Mouse (Mus musculus) midbrain, embryonic 10.5 days (tissue): ENCODE results near the gene Zfp207. TPM values are rescaled to one million over a fixed set of nuclear protein-coding genes. Genes with fewer than 3 reads are reported as not detected.
"Not testable (repeated sequence)": the region's sequence is repeated elsewhere in the genome, so short reads cannot be mapped to it uniquely, and the experiment has no call there.

Experiments used
- DNase-seq: peaks from one replicate; pipeline ENCODE4 v3.0.0-alpha.2; 2017; ENCODE audit warnings: low spot score
- H3K27ac ChIP-seq: fragments of 300-500 bp; sonication (generic); replicated peaks from 2 replicates; pipeline ENCODE4 v1.5.1; 2016; ENCODE audit warnings: mild to moderate bottlenecking
- H3K27me3 ChIP-seq: fragments of 300-500 bp; sonication (generic); 2 replicates; pipeline ENCODE4 v1.6.1; 2016; ENCODE audit warnings: low read depth, mild to moderate bottlenecking; ENCODE audit not compliant: poor library complexity, severe bottlenecking
- H3K36me3 ChIP-seq: fragments of 300-500 bp; sonication (generic); 2 replicates; pipeline ENCODE4 v1.6.1; 2016; ENCODE audit warnings: mild to moderate bottlenecking, moderate library complexity
- H3K4me1 ChIP-seq: fragments of 300-500 bp; sonication (generic); 2 replicates; pipeline ENCODE4 v1.6.1; 2016
- H3K4me3 ChIP-seq: fragments of 300-500 bp; sonication (generic); 2 replicates; pipeline ENCODE4 v1.5.1; 2016; ENCODE audit warnings: mild to moderate bottlenecking, moderate library complexity
- H3K9me3 ChIP-seq: fragments of 300-500 bp; sonication (generic); replicated peaks from 2 replicates; pipeline ENCODE4 v1.6.1; 2016; ENCODE audit warnings: mild to moderate bottlenecking
- WGBS: fragments of 180-500 bp; shearing (Covaris S2); methylation state at CpG from one replicate; pipeline ENCODE4 v1.1.7; 2016; 5-methylcytosine and 5-hydroxymethylcytosine counted together
- polyA plus RNA-seq: library from polyadenylated mRNA; unstranded; fragments of >200 nt; fragmentation: Nextera tagmentation; extraction: Ambion mirVana; gene quantifications from 2 replicates; pipeline ENCODE4 v1.2.1, GENCODE M21; 2016

Zfp207 gene
- polyA plus RNA-seq: 304 and 308 TPM in 2 replicates

GRCm38 (mm10) chr11:80383019-80383625, at the start of gene Zfp207:
Zfp207 (plus strand) TSS chr11:80383279.
- Histone ChIP-seq H3K27me3 (no peaks in the 10 kb centered on the region), H3K4me3 (peak within 1 kb of the TSS; percentile 97), H3K9me3 (no peaks in the 10 kb centered on the region), H3K27ac (peak within 1 kb of the TSS; percentile 99), H3K36me3 (peaks cover 37% of the 10 kb centered on the region), H3K4me1 (peaks cover 38% of the 10 kb centered on the region)
- WGBS: under 1% methylated on average over 33 of the region's 33 CpGs
- DNase-seq: peak; percentile 98

GRCm38 (mm10) chr11:80335609-80336350, 47.3 kb upstream of the Zfp207 start:
- Histone ChIP-seq H3K9me3 (no peaks in the 10 kb centered on the region), H3K27me3 (0 out of 2 replicates have a peak, but pooled peaks cover 7% of the 10 kb centered on the region), H3K27ac (peak overlapping the region; percentile 86), H3K4me3 (peak overlapping the region; percentile 32), H3K4me1 (peaks cover 53% of the 10 kb centered on the region), H3K36me3 (peaks cover 19% of the 10 kb centered on the region)
- peak; percentile 84 for DNase-seq
- under 1% methylated on average over 7 of the region's 7 CpGs for WGBS

GRCm38 (mm10) chr11:80336351-80336730, 46.7 kb upstream of the Zfp207 start:
- peaks cover 53% of the 10 kb centered on the region for H3K4me1 ChIP-seq
- H3K36me3 ChIP-seq: peaks cover 16% of the 10 kb centered on the region
- H3K27me3 ChIP-seq: 0 out of 2 replicates have a peak, but pooled peaks cover 7% of the 10 kb centered on the region
- H3K27ac ChIP-seq: peak overlapping the region; percentile 86
- 11% methylated on average over 6 of the region's 6 CpGs for WGBS
- H3K9me3 ChIP-seq: no peaks in the 10 kb centered on the region
- no peak for DNase-seq
- H3K4me3 ChIP-seq: no peak overlapping the region

DNA sequence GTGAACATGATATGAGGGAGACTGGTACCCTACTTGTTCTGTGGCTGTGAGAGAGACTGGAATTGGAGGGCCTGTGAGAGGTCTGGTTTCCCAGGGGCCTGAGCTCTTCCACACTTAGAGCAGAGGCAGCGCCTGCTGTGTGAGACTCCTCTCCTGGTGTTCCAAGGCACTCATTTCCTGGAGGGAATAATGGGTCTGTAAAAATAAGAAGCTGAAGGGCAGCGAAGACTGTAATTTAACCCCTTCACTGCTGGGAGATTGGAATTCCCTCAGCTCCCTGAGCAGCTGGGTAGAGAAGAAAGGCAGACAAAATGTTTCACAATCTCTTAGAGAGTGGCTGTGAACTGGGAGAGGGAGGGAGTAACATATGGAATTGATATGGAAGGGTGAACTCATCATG, 40.6 kb upstream of the Zfp207 start:
- H3K27me3 ChIP-seq: 0 out of 2 replicates have a peak, but pooled peaks cover 1% of the 10 kb centered on the region
- H3K4me3 ChIP-seq: no peak overlapping the region
- peaks cover 4% of the 10 kb centered on the region for H3K36me3 ChIP-seq
- WGBS: 26% methylated on average over 2 of the region's 2 CpGs
- no peaks in the 10 kb centered on the region for H3K9me3 ChIP-seq
- no peak for DNase-seq
- no peak overlapping the region for H3K27ac ChIP-seq
- H3K4me1 ChIP-seq: peaks cover 22% of the 10 kb centered on the region

GRCm38 (mm10) chr11:80351832-80352430, 31.1 kb upstream of the Zfp207 start:
- Histone ChIP-seq H3K27ac (no peak overlapping the region), H3K4me3 (no peak overlapping the region), H3K4me1 (no peaks in the 10 kb centered on the region), H3K36me3 (no peaks in the 10 kb centered on the region), H3K9me3 (no peaks in the 10 kb centered on the region), H3K27me3 (no peaks in the 10 kb centered on the region)
- WGBS: 76% methylated on average over 5 of the region's 5 CpGs
- DNase-seq: peak; percentile 80

DNA sequence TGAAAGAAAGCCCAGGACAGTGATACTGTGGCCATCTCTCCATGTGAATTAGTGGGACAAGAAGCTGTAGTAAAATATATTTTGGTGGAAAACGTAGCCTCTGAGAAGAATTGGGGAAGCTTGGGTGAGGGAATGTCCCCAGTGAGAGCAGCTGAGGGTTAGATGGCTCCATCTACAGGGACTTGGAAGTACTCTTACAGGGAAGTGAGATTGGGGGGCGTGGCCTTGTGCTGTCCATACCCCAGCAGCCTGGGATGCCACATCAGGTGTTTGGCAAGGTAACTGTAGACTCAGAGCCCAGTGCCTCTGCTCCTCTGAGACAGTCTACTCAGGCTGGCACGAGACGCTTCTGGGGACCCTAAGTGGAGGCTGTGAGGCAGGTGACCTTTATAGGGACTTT, 28.2 kb upstream of the Zfp207 start:
- H3K27me3 ChIP-seq: no peaks in the 10 kb centered on the region
- H3K4me1 ChIP-seq: no peaks in the 10 kb centered on the region
- DNase-seq: no peak
- H3K36me3 ChIP-seq: peaks cover 16% of the 10 kb centered on the region
- H3K27ac ChIP-seq: no peak overlapping the region
- WGBS: 40% methylated on average over 4 of the region's 4 CpGs
- H3K4me3 ChIP-seq: no peak overlapping the region
- H3K9me3 ChIP-seq: no peaks in the 10 kb centered on the region

- no peaks in the 10 kb centered on the region for H3K27me3 ChIP-seq
- 92% methylated on average over 1 of the region's 1 CpGs for WGBS
- H3K4me3 ChIP-seq: no peak overlapping the region
- H3K9me3 ChIP-seq: no peaks in the 10 kb centered on the region
- no peak overlapping the region for H3K27ac ChIP-seq
- no peak for DNase-seq
- H3K4me1 ChIP-seq: no peaks in the 10 kb centered on the region
- peaks cover 94% of the 10 kb centered on the region for H3K36me3 ChIP-seq
Measured at GRCm38 (mm10) chr11:80368949-80369348, 14.1 kb upstream of the Zfp207 start.

DNA sequence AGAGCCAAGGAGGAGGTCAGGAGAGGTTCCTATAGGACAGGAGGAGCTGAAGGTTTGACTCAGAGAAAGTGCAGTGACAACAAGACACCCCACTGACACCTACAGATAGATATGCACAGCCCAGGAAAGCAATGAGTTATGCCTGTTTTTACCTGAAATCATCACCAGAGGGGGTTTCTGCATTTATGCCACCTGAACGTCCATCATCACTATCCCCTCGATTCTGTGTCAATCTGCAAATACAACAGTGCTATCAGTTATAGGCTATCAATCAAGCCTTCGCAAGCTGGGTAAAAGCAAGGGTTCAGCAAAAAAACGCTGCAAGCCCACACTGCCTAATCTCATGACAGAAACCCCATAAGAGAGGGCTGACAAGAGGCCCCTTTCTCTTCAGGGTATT, 6.4 kb upstream of the Zfp207 start:
- H3K4me3 ChIP-seq: peak overlapping the region; percentile 89; the same call in 1 of the 2 replicates

DNA sequence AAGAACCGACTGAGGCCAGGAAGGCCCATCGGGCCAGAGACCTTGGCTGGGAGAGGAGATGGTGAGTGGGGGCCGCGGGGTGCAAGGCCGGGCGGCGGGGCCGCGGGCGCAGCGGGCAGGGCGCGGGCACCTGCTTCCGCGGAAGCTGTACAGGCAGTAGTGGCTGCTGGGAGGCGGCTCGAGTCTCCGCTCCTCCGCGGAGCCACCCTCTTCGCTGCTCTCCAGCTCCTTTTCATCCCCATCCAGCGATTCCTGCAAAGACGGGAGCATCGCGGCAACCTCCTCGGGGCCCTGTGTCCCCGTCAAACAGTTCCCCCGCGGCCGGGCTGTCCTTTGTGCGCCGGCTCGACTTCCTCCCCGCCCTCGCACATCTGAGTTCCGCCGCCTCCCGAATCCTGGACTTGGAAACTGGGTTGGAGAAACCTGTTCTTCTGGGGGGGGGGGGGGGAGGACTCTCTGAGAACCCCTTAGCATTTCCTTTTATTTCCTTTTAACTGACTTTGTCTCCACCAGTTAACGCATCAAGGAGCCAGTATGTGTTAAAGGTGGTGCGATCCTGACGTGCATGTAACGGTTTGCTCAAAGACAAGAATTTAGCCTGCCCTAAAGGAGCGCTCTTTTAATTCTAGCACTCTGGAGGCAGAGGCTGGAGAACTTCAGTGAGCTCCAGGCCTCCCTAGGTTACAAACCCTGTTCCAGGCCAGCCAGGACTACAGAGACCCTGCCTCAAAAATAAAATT, 5.2 kb upstream of the Zfp207 start, which contains the start of gene 5730455P16Rik:
5730455P16Rik (minus strand) TSS at position 323 of the 740 bp plus-strand sequence.
- WGBS: 2% methylated on average over 43 of the region's 43 CpGs
- peak within 1 kb of the TSS; percentile 97 for H3K27ac ChIP-seq

More for the DNA sequence above, 6.4 kb upstream of the Zfp207 start:
- H3K27ac ChIP-seq: no peak overlapping the region
- WGBS: 79% methylated on average over 4 of the region's 4 CpGs
- peaks cover 40% of the 10 kb centered on the region for H3K36me3 ChIP-seq
- no peaks in the 10 kb centered on the region for H3K27me3 ChIP-seq
- H3K9me3 ChIP-seq: no peaks in the 10 kb centered on the region
- peaks cover 22% of the 10 kb centered on the region for H3K4me1 ChIP-seq
- DNase-seq: no peak

GRCm38 (mm10) chr11:80378452-80379068, 4.5 kb upstream of the Zfp207 start:
- Histone ChIP-seq H3K4me1 (peaks cover 29% of the 10 kb centered on the region), H3K27ac (peak overlapping the region; percentile 97), H3K4me3 (peak overlapping the region; percentile 89), H3K36me3 (peaks cover 21% of the 10 kb centered on the region)
- WGBS: 57% methylated on average over 2 of the region's 2 CpGs
- not testable (repeated sequence) for H3K9me3 ChIP-seq, H3K27me3 ChIP-seq, DNase-seq

More for the DNA sequence above, 5.2 kb upstream of the Zfp207 start, which contains the start of gene 5730455P16Rik:
- Histone ChIP-seq H3K27me3 (no peaks in the 10 kb centered on the region), H3K4me1 (peaks cover 29% of the 10 kb centered on the region), H3K4me3 (peak within 1 kb of the TSS; percentile 89), H3K36me3 (peaks cover 28% of the 10 kb centered on the region), H3K9me3 (no peaks in the 10 kb centered on the region)
- peak; percentile 88 for DNase-seq

DNA sequence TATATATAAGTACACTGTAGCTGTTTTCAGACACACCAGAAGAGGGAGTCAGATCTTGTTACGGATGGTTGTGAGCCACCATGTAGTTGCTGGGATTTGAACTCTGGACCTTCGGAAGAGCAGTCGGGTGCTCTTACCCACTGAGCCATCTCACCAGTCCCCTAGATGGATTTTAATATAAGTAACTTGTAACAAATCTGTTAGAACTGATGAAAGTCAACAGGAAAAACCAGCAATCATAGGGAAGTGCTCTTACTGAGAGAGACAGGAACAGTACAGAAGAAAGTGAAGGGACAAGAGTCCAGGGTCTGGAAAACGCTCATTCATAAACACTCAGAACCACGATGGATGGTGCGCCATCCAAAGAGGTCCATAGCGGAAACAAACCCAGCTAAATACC, 3.9 kb upstream of the Zfp207 start:
- not testable (repeated sequence) for DNase-seq, H3K9me3 ChIP-seq, H3K4me3 ChIP-seq, H3K27me3 ChIP-seq, H3K27ac ChIP-seq
- 98% methylated on average over 7 of the region's 7 CpGs for WGBS
- H3K36me3 ChIP-seq: peaks cover 15% of the 10 kb centered on the region
- H3K4me1 ChIP-seq: peaks cover 29% of the 10 kb centered on the region

DNA sequence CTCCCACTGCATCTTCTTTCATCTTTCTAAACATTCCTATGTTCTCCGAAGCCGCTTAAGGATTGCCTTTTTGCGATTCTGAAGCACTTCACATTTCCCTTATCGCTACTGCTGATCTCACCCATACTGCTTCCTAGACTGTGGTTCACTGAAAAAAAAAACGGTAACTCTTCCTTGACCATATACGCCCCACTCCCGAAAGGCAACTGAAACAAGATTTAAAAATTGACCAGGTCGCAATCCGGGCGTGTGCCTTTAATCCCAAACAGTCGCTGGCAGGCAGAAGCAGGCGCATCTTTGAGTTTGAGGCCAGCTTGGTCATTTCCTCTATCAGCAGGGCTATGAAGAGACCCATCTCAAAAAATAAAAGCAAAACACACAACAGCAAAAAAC, 457 bp upstream of the Zfp207 start:
- peak overlapping the region; percentile 99 for H3K27ac ChIP-seq
- H3K4me1 ChIP-seq: peaks cover 40% of the 10 kb centered on the region
- peaks cover 32% of the 10 kb centered on the region for H3K36me3 ChIP-seq
- no peaks in the 10 kb centered on the region for H3K9me3 ChIP-seq
- 14% methylated on average over 12 of the region's 12 CpGs for WGBS
- peak overlapping the region; percentile 97 for H3K4me3 ChIP-seq
- DNase-seq: no peak
- no peaks in the 10 kb centered on the region for H3K27me3 ChIP-seq
